Mouse (Mus musculus): Measurements from ENCODE around the gene Tmc8.
"Not testable (repeated sequence)": the region's sequence is repeated elsewhere in the genome, so short reads cannot be mapped to it uniquely, and the experiment has no call there.

Tmc8 gene

GRCm38 (mm10) chr11:117774925-117775324 lies 7.0 kb upstream of the Tmc8 start:
- no peak for DNase-seq (ENCODE audit: low spot score)

- DNase-seq (ENCODE audit: low spot score) = no peak
Observed at GRCm38 (mm10) chr11:117775540-117775939, 6.3 kb upstream of the Tmc8 start.

- no peak for DNase-seq (ENCODE audit: low spot score)
Observed at GRCm38 (mm10) chr11:117776085-117776792, 5.6 kb upstream of the Tmc8 start.

GRCm38 (mm10) chr11:117777111-117777510 lies 4.8 kb upstream of the Tmc8 start:
- no peak for DNase-seq (ENCODE audit: low spot score)

- peak; percentile 10 for DNase-seq (ENCODE audit: low spot score)
Observed at GRCm38 (mm10) chr11:117778031-117778430, 3.8 kb upstream of the Tmc8 start.

GRCm38 (mm10) chr11:117778851-117779433 lies 2.9 kb upstream of the Tmc8 start:
- DNase-seq (ENCODE audit: low spot score) = peak; percentile 41

GRCm38 (mm10) chr11:117779434-117780198 lies 2.3 kb upstream of the Tmc8 start:
- DNase-seq (ENCODE audit: low spot score) = peak; percentile 56

GRCm38 (mm10) chr11:117780199-117780515 lies 1.7 kb upstream of the Tmc8 start:
- peak; percentile 14 for DNase-seq (ENCODE audit: low spot score)

GRCm38 (mm10) chr11:117780582-117781111 lies 1.2 kb upstream of the Tmc8 start:
- DNase-seq (ENCODE audit: low spot score) = peak; percentile 88

- DNase-seq (ENCODE audit: low spot score) = peak; percentile 49
Observed at GRCm38 (mm10) chr11:117781199-117781821, 566 bp upstream of the Tmc8 start.

GRCm38 (mm10) chr11:117782705-117783034 lies 794 bp downstream of the Tmc8 start:
- DNase-seq (ENCODE audit: low spot score) = no peak

- no peak for DNase-seq (ENCODE audit: low spot score)
Observed at GRCm38 (mm10) chr11:117783089-117783488, 1.2 kb downstream of the Tmc8 start.

GRCm38 (mm10) chr11:117783683-117784309 lies 1.9 kb downstream of the Tmc8 start:
- no peak for DNase-seq (ENCODE audit: low spot score)

GRCm38 (mm10) chr11:117786294-117786693 lies 4.4 kb downstream of the Tmc8 start:
- DNase-seq (ENCODE audit: low spot score) = no peak

- DNase-seq (ENCODE audit: low spot score) = not testable (repeated sequence)
Observed at GRCm38 (mm10) chr11:117788481-117788880, 6.6 kb downstream of the Tmc8 start.

- peak; percentile 46 for DNase-seq (ENCODE audit: low spot score)
Observed at GRCm38 (mm10) chr11:117790286-117790685, 8.4 kb downstream of the Tmc8 start.

- no peak for DNase-seq (ENCODE audit: low spot score)
Observed at GRCm38 (mm10) chr11:117790703-117791440, 9.0 kb downstream of the Tmc8 start.

- no peak for DNase-seq (ENCODE audit: low spot score)
Observed at GRCm38 (mm10) chr11:117791441-117791761, 9.5 kb downstream of the Tmc8 start.

- DNase-seq (ENCODE audit: low spot score) = no peak
Observed at GRCm38 (mm10) chr11:117792281-117792888, 10.5 kb downstream of the Tmc8 start.

GRCm38 (mm10) chr11:117794035-117794551 lies 12.2 kb downstream of the Tmc8 start:
- DNase-seq (ENCODE audit: low spot score) = no peak

GRCm38 (mm10) chr11:117796954-117797353 lies 15.1 kb downstream of the Tmc8 start:
- DNase-seq (ENCODE audit: low spot score) = no peak
